Mouse (Mus musculus): Measurements from ENCODE around the gene Card9.

- no peak for TF ChIP-seq POLR2A (IDR thresholded peaks at IDR 0.05; ENCODE audit: insufficient read depth, low read depth, low read length)
- TF ChIP-seq CTCF (IDR thresholded peaks at IDR 0.05; ENCODE audit: insufficient read depth, low read depth, low read length) = no peak
These were observed 37.0 kb downstream of the Card9 start for GRCm38 (mm10) chr2:26323589-26324325.
